ENCODE assay signal across 9 mouse cellular contexts in genomic region chr1:185253140-185253892, GRCm38 (mm10). TPM values are rescaled to one million over a fixed set of nuclear protein-coding genes. Genes with fewer than 3 reads are reported as not detected.
A peak's percentile ranks its signal among the peaks of the same experiment; 100 is the strongest.
DNase-seq lines count a peak whose midpoint lies in the region; ATAC-seq and TF ChIP-seq lines count a peak whose summit lies in the region.
"Had no signal": no experiment of that assay in that cellular context is flagged by ENCODE, and none has a peak within 500 bp of the region (broad histone marks: within the 10 kb centered on the region; RNA-seq: fewer than 3 reads in every experiment).

No protein-coding gene starts in this region.

- no peaks in the 10 kb centered on the region for H3K9me3 ChIP-seq in hindbrain, embryonic 15.5 days
- H3K9me3 ChIP-seq in stomach, postnatal 0 days (ENCODE audit: control insufficient read depth, low read length): no peaks in the 10 kb centered on the region
- H3K9me3 ChIP-seq: embryonic facial prominence, embryonic 15.5 days had no signal

- WGBS in hindbrain, embryonic 15.5 days: 49% methylated on average over 12 of the region's 12 CpGs
- WGBS in stomach, postnatal 0 days: 40% methylated on average over 12 of the region's 12 CpGs

- H3K9ac ChIP-seq in hindbrain, embryonic 15.5 days: no peak overlapping the region
- no peak overlapping the region for H3K9ac ChIP-seq in stomach, postnatal 0 days (ENCODE audit: low read length)
- H3K9ac ChIP-seq: embryonic facial prominence, embryonic 15.5 days had no signal

- intact Hi-C loops in left cerebral cortex, postnatal 36 days (cut with DNase I): no loop called here
- intact Hi-C loops in gastrocnemius, adult 2 months (cut with DNase I): no loop called here

- no peak for TF ChIP-seq EP300 in stomach, postnatal 0 days (optimal IDR thresholded peaks at IDR 0.05)

- peak; percentile 76 for ATAC-seq in hindbrain, embryonic 15.5 days (ENCODE audit: low FRiP score, low read depth)
- peak; percentile 87 for ATAC-seq in stomach, postnatal 0 days (ENCODE audit: low FRiP score, low TSS enrichment)

- peak overlapping the region; percentile 56 for H3K27ac ChIP-seq in hindbrain, embryonic 15.5 days (replicated peaks)
- 0 out of 2 replicates have a peak overlapping the region, but pooled peaks have one; percentile 40 for H3K27ac ChIP-seq in stomach, postnatal 0 days (replicated peaks)
- H3K27ac ChIP-seq in gastrocnemius, adult 2 months: no peak overlapping the region
- H3K27ac ChIP-seq: embryonic facial prominence, embryonic 15.5 days had no signal

- peaks cover 5% of the 10 kb centered on the region; the same call in 1 of the 2 replicates for H3K4me1 ChIP-seq in hindbrain, embryonic 15.5 days (replicated peaks)
- H3K4me1 ChIP-seq in stomach, postnatal 0 days (replicated peaks; ENCODE audit: control insufficient read depth, insufficient read depth): no peaks in the 10 kb centered on the region
- H3K4me1 ChIP-seq: embryonic facial prominence, embryonic 15.5 days had no signal

- peaks cover 49% of the 10 kb centered on the region for H3K36me3 ChIP-seq in hindbrain, embryonic 15.5 days
- H3K36me3 ChIP-seq in stomach, postnatal 0 days (ENCODE audit: control insufficient read depth, insufficient read depth, low read length): peaks cover 24% of the 10 kb centered on the region

- no peaks in the 10 kb centered on the region for H3K27me3 ChIP-seq in hindbrain, embryonic 15.5 days
- no peaks in the 10 kb centered on the region for H3K27me3 ChIP-seq in stomach, postnatal 0 days (ENCODE audit: control insufficient read depth, insufficient read depth, low read length)
- H3K27me3 ChIP-seq: embryonic facial prominence, embryonic 15.5 days had no signal

- no peak overlapping the region for H3K4me3 ChIP-seq in hindbrain, embryonic 15.5 days
- H3K4me3 ChIP-seq in stomach, postnatal 0 days (ENCODE audit: low read depth, low read length): no peak overlapping the region
- no peak overlapping the region for H3K4me3 ChIP-seq in gastrocnemius, adult 2 months
- H3K4me3 ChIP-seq: embryonic facial prominence, embryonic 15.5 days had no signal

- no peak overlapping the region for H3K4me2 ChIP-seq in hindbrain, embryonic 15.5 days
- no peak overlapping the region for H3K4me2 ChIP-seq in stomach, postnatal 0 days (replicated peaks; ENCODE audit: low read depth)
- H3K4me2 ChIP-seq: embryonic facial prominence, embryonic 15.5 days had no signal

- DNase-seq in kidney, postnatal 4 days: peak; percentile 10 to 18
- no peak for DNase-seq in kidney, adult 8-10 months
- DNase-seq in cerebellum, adult 9-10 months: peak; percentile 19
- DNase-seq in left cerebral cortex, postnatal 36 days (ENCODE audit: low spot score in 2 of 2): peak; percentile 43 to 60
- peak; percentile 67 for DNase-seq in stomach, postnatal 0 days (ENCODE audit: low spot score)
- no peak for DNase-seq in spleen, postnatal 10 days (ENCODE audit: low spot score in 2 of 2)
- DNase-seq in gastrocnemius, adult 2 months: no peak

- 0 out of 2 replicates have a peak, but pooled peaks have one; percentile 2 for TF ChIP-seq CTCF in stomach, postnatal 0 days (IDR thresholded peaks at IDR 0.05; ENCODE audit: low read depth)
- no peak for TF ChIP-seq CTCF in gastrocnemius, adult 2 months (IDR thresholded peaks at IDR 0.05)

RNA-seq across cellular contexts. Expression of gene Rab3gap2, which starts 49.4 kb away (rescaled TPM):
- polyA plus RNA-seq in hindbrain, embryonic 15.5 days (2015; fragmentation: Nextera tagmentation; extraction: Ambion mirVana): 25.4 and 25.8 TPM in 2 replicates
- 10 to 100 TPM; 67.6 to 79.7 TPM for total RNA-seq in left cerebral cortex, postnatal 36 days (2021)
- polyA plus RNA-seq in stomach, postnatal 0 days (2015; fragmentation: Nextera tagmentation; extraction: Ambion mirVana): 12.0 and 13.1 TPM in 2 replicates
- 10 to 100 TPM; 18.1 to 18.5 TPM for total RNA-seq in gastrocnemius, adult 2 months (2021)

Comparison
In these comparisons a context has a peak if more than half of its experiments do, and no peak if none do; other contexts are left out.
1. DNase-seq: peak in kidney, postnatal 4 days (2 of 2), cerebellum, adult 9-10 months (single experiment), left cerebral cortex, postnatal 36 days (2 of 2) and stomach, postnatal 0 days (single experiment); none in kidney, adult 8-10 months (0 of 2), spleen, postnatal 10 days (0 of 2) and gastrocnemius, adult 2 months (single experiment).